Mouse (Mus musculus) kidney, embryonic 14.5 days (tissue): Measurements from ENCODE around the gene Cmtr1. TPM values are rescaled to one million over a fixed set of nuclear protein-coding genes. Genes with fewer than 3 reads are reported as not detected.
"Not testable (repeated sequence)": the region's sequence is repeated elsewhere in the genome, so short reads cannot be mapped to it uniquely, and the experiment has no call there.

Experiments used
- ATAC-seq: fragments of 200-750 bp; cut with Nextera tagmentation; 2 replicates; pipeline ENCODE4 v1.8.0; 2017; ENCODE audit warnings: moderate number of reproducible peaks, mild to moderate bottlenecking, moderate TSS enrichment, moderate library complexity; ENCODE audit not compliant: low FRiP score, low TSS enrichment
- H3K27ac ChIP-seq: fragments of 300-500 bp; sonication (generic); 2 replicates; pipeline ENCODE4 v1.5.1; 2014; ENCODE audit warnings: low read depth, mild to moderate bottlenecking, low read length, moderate library complexity, mixed read lengths
- H3K27me3 ChIP-seq: fragments of 300-500 bp; sonication (generic); 2 replicates; pipeline ENCODE4 v1.6.1; 2014; ENCODE audit warnings: mild to moderate bottlenecking, low read length; ENCODE audit not compliant: control insufficient read depth, insufficient read depth
- H3K36me3 ChIP-seq: fragments of 300-500 bp; sonication (generic); 2 replicates; pipeline ENCODE4 v1.6.1; 2014; ENCODE audit warnings: low read length, mixed read lengths; ENCODE audit not compliant: control insufficient read depth, insufficient read depth
- H3K4me1 ChIP-seq: fragments of 300-500 bp; sonication (generic); 2 replicates; pipeline ENCODE4 v1.6.1; 2014; ENCODE audit warnings: low read length, mixed read lengths; ENCODE audit not compliant: control insufficient read depth, insufficient read depth
- H3K4me2 ChIP-seq: fragments of 300-500 bp; sonication (generic); replicated peaks from 2 replicates; pipeline ENCODE4 v1.6.1; 2014; ENCODE audit warnings: low read depth, mild to moderate bottlenecking, low read length
- H3K4me3 ChIP-seq: fragments of 300-500 bp; sonication (generic); 2 replicates; pipeline ENCODE4 v1.5.1; 2014; ENCODE audit warnings: mild to moderate bottlenecking, low read length
- H3K9ac ChIP-seq: fragments of 300-500 bp; sonication (generic); 2 replicates; pipeline ENCODE4 v1.6.1; 2014; ENCODE audit warnings: low read depth, mild to moderate bottlenecking, low read length, moderate library complexity
- H3K9me3 ChIP-seq: fragments of 300-500 bp; sonication (generic); 2 replicates; pipeline ENCODE4 v1.6.1; 2016; ENCODE audit warnings: low read length; ENCODE audit not compliant: control insufficient read depth
- WGBS: fragments of 180-500 bp; shearing (Covaris S2); extraction: QIAGEN DNeasy Blood & Tissue Kit; methylation state at CpG from one replicate; pipeline ENCODE4 v1.1.7; 2014; 5-methylcytosine and 5-hydroxymethylcytosine counted together
- polyA plus RNA-seq: library from polyadenylated mRNA; unstranded; fragments of >200 nt; fragmentation: Nextera tagmentation; extraction: Ambion mirVana; gene quantifications from 2 replicates; pipeline ENCODE4 v1.2.1, GENCODE M21; 2014

Gene Cmtr1
- 102 and 111 TPM in 2 replicates for polyA plus RNA-seq

DNA sequence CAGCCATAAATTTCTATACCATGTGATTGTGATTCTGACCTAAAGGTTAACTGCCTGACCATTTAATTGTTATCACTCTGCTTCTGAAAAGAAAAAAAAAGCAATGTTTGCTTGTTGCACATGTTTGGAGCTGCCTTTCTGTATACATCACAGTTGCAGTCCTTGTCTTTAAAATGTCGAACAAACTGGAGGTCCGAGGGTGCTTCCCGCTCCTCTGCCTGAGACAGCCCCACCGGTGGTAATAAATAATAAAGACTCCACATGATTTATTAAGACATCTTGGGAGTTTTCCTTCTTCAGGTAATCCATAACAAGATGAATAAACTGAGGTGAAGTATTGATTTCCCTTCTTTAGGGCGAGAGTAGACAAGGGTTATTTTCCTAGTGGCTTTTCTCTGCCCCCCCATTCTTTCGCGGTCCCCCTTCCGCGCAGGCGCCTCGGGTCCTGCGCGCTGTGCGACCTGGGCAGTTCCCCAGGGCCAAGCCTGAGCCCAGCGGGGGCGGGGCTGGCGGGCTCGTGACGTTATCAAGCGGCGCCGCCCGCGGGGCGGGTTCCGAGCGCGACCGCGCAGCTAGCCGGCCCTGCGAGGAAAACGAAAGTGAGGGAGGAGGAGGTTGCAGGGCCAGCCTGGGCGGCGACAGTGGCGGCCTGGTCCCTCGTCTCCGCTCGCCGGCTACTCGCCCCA, at the start of gene Cmtr1:
Gene Cmtr1 (plus strand): TSS at position 520 of the 686 bp plus-strand sequence.
- peak within 1 kb of the TSS; percentile 99 for H3K4me3 ChIP-seq
- peak within 1 kb of the TSS; percentile 63 for H3K4me2 ChIP-seq
- H3K27ac ChIP-seq, result peak within 1 kb of the TSS; percentile 89
- peak; percentile 97 for ATAC-seq
- peaks cover 17% of the 10 kb centered on the region; the same call in 1 of the 2 replicates for H3K36me3 ChIP-seq
- H3K9me3 ChIP-seq, result no peaks in the 10 kb centered on the region
- WGBS, result 1% methylated on average over 38 of the region's 41 CpGs
- peak within 1 kb of the TSS; percentile 92 for H3K9ac ChIP-seq
- H3K27me3 ChIP-seq, result no peaks in the 10 kb centered on the region
- 0 out of 2 replicates have a peak, but pooled peaks cover 4% of the 10 kb centered on the region for H3K4me1 ChIP-seq

GRCm38 (mm10) chr17:29613453-29613852, 46.9 kb upstream of the Cmtr1 start:
- H3K9ac ChIP-seq, H3K27me3 ChIP-seq, H3K4me2 ChIP-seq, H3K27ac ChIP-seq, H3K36me3 ChIP-seq, H3K9me3 ChIP-seq, H3K4me3 ChIP-seq, ATAC-seq: not testable (repeated sequence)
- peaks cover 15% of the 10 kb centered on the region; the same call in 1 of the 2 replicates for H3K4me1 ChIP-seq
- 87% methylated on average over 5 of the region's 5 CpGs for WGBS

GRCm38 (mm10) chr17:29614115-29615023, 46.0 kb upstream of the Cmtr1 start, which contains the start of the genes Rnf8 and Gm28043:
Gene Rnf8, plus strand, starts transcription at chr17:29614790.
Gene Gm28043, plus strand, starts transcription at chr17:29614876.
- WGBS, result 1% methylated on average over 52 of the region's 52 CpGs
- H3K4me1 ChIP-seq, result peaks cover 15% of the 10 kb centered on the region; the same call in 1 of the 2 replicates
- H3K9me3 ChIP-seq, result no peaks in the 10 kb centered on the region
- peak within 1 kb of the TSS; percentile 98 for H3K9ac ChIP-seq
- ATAC-seq, result peak; percentile 91
- H3K27me3 ChIP-seq, result no peaks in the 10 kb centered on the region
- H3K4me2 ChIP-seq, result peak within 1 kb of the TSS; percentile 67
- H3K27ac ChIP-seq, result peak within 1 kb of the TSS; percentile 97
- H3K4me3 ChIP-seq, result peak within 1 kb of the TSS; percentile 97
- peaks cover 8% of the 10 kb centered on the region for H3K36me3 ChIP-seq

GRCm38 (mm10) chr17:29615024-29615551, 45.3 kb upstream of the Cmtr1 start:
- H3K4me3 ChIP-seq, result peak overlapping the region; percentile 97
- H3K27ac ChIP-seq, result peak overlapping the region; percentile 97
- no peaks in the 10 kb centered on the region for H3K27me3 ChIP-seq
- H3K9me3 ChIP-seq, result no peaks in the 10 kb centered on the region
- peak; percentile 16 for ATAC-seq
- peak overlapping the region; percentile 98 for H3K9ac ChIP-seq
- H3K36me3 ChIP-seq, result peaks cover 14% of the 10 kb centered on the region
- peaks cover 15% of the 10 kb centered on the region; the same call in 1 of the 2 replicates for H3K4me1 ChIP-seq
- H3K4me2 ChIP-seq, result peak overlapping the region; percentile 67
- WGBS, result under 1% methylated on average over 43 of the region's 43 CpGs

GRCm38 (mm10) chr17:29615616-29616015, 44.8 kb upstream of the Cmtr1 start:
- Histone ChIP-seq H3K27ac (no peak overlapping the region), H3K4me1 (peaks cover 15% of the 10 kb centered on the region; the same call in 1 of the 2 replicates), H3K4me2 (peak overlapping the region; percentile 67), H3K36me3 (peaks cover 16% of the 10 kb centered on the region), H3K9me3 (no peaks in the 10 kb centered on the region), H3K9ac (peak overlapping the region; percentile 98), H3K4me3 (peak overlapping the region; percentile 97), H3K27me3 (no peaks in the 10 kb centered on the region)
- ATAC-seq, result no peak
- WGBS, result 10% methylated on average over 4 of the region's 4 CpGs

DNA sequence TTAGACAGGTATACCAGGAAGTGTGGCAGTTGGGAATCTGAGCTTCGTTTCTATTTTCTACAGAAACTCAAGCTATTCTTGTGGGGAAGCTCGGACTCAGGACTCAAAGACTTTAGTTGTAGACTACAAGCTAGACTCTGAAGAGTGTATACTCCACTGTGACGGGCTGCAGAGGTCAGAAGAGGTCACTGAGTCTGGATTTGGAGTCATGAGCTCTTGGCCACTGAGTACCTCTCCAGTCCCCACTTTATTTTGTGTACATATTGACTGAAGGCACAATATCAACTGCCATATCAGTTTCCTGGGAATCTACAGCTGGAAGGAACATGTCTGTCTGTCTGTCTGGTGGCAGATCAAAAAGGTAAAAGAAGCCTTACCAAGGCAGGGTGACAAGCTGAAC, 41.2 kb upstream of the Cmtr1 start:
- H3K9ac ChIP-seq, result no peak overlapping the region
- no peak for ATAC-seq
- H3K27ac ChIP-seq, result no peak overlapping the region
- no peaks in the 10 kb centered on the region for H3K27me3 ChIP-seq
- peaks cover 15% of the 10 kb centered on the region; the same call in 1 of the 2 replicates for H3K4me1 ChIP-seq
- no peak overlapping the region for H3K4me2 ChIP-seq
- 89% methylated on average over 3 of the region's 3 CpGs for WGBS
- no peak overlapping the region for H3K4me3 ChIP-seq
- H3K36me3 ChIP-seq, result peaks cover 43% of the 10 kb centered on the region
- H3K9me3 ChIP-seq, result no peaks in the 10 kb centered on the region

DNA sequence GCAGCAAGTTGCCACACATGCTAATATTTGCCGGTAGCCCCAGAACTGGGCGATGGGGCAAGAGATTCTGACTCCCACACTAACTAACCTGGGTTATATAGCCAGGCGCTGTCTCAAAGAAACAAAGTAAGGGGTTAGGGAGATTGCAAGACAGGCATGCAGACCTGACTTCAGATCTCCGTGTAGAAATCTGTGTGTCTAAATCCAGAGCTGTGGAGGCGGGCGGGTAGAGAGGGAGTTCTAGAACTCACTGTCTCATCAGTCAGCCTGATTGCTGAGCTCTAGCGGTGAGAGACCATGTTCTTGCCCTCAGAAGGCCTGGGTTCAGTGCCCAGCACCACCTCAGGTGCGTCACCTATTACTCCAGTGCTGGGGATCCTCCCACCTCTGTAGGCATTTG, 36.9 kb upstream of the Cmtr1 start:
- Histone ChIP-seq H3K27ac (no peak overlapping the region), H3K9ac (no peak overlapping the region), H3K4me3 (no peak overlapping the region), H3K36me3 (peaks cover 81% of the 10 kb centered on the region), H3K27me3 (no peaks in the 10 kb centered on the region), H3K9me3 (no peaks in the 10 kb centered on the region), H3K4me1 (no peaks in the 10 kb centered on the region), H3K4me2 (no peak overlapping the region)
- no peak for ATAC-seq
- 93% methylated on average over 8 of the region's 8 CpGs for WGBS

- no peak for ATAC-seq
- H3K9ac ChIP-seq, result no peak overlapping the region
- H3K4me3 ChIP-seq, result no peak overlapping the region
- no peak overlapping the region for H3K4me2 ChIP-seq
- no peaks in the 10 kb centered on the region for H3K4me1 ChIP-seq
- H3K36me3 ChIP-seq, result peaks cover 92% of the 10 kb centered on the region
- H3K27ac ChIP-seq, result no peak overlapping the region
- 79% methylated on average over 9 of the region's 9 CpGs for WGBS
- no peaks in the 10 kb centered on the region for H3K9me3 ChIP-seq
- H3K27me3 ChIP-seq, result no peaks in the 10 kb centered on the region
Observed at GRCm38 (mm10) chr17:29627285-29627684, 33.1 kb upstream of the Cmtr1 start.
